Mouse (Mus musculus) heart, postnatal 0 days (tissue): Measurements from ENCODE around the gene Slc16a10.

Experiments used
- CTCF ChIP-seq: IDR thresholded peaks from 2 replicates; pipeline ENCODE4 v1.5.1; 2016; ENCODE audit warnings: antibody characterized with exemption, control low read depth, low read depth
- EP300 ChIP-seq: IDR thresholded peaks from 2 replicates; pipeline ENCODE4 v1.6.1; 2016; ENCODE audit warnings: antibody characterized with exemption, low read depth

DNA sequence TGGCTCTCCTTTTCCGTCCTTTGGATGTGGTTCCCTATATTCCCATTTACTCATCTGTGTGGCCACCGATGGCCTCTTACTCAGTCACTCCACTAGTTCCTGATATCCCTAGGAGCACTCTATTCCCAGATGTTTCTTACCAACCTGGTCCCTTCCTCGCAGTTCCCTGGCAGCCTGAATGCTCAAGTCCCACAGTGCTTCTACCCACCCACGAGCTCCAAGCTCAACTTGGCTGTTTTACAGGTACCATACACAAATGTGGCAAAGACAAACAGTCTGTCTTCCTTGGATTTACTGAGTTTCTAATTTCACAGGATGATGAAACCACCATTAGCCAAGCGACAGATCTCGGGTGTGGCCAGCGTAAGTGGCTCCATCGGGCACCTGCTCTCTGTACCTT lies 87.6 kb downstream of the Slc16a10 start:
- no peak for TF ChIP-seq EP300
- TF ChIP-seq CTCF = no peak
